Mouse (Mus musculus) ES-E14 (cell line): ENCODE results near the gene Strn. TPM values are rescaled to one million over a fixed set of nuclear protein-coding genes. Genes with fewer than 3 reads are reported as not detected.

Experiments
- DNase-seq: peaks from one replicate; pipeline ENCODE4 v3.0.0-alpha.2; 2013; ENCODE audit warnings: low read depth, low spot score
- H3K27ac ChIP-seq: 2 replicates; pipeline ENCODE4 v1.5.1; 2012; ENCODE audit warnings: low read depth, mild to moderate bottlenecking, low read length, moderate library complexity, mixed read lengths; ENCODE audit not compliant: poor library complexity, insufficient read depth, severe bottlenecking
- H3K36me3 ChIP-seq: 2 replicates; pipeline ENCODE4 v1.6.1; 2012; ENCODE audit warnings: mild to moderate bottlenecking, low read length, moderate library complexity, mixed read lengths; ENCODE audit not compliant: control insufficient read depth, poor library complexity, insufficient read depth, severe bottlenecking
- H3K4me1 ChIP-seq, 2 experiments: fragments of 150-350 bp in 1 of 2; sonication (generic) in 1 of 2; 2 replicates each; pipeline ENCODE4 v1.6.1; 2012; ENCODE audit warnings: low read length in 2 of 2, mild to moderate bottlenecking in 1 of 2, mixed read lengths in 1 of 2; ENCODE audit not compliant: control insufficient read depth in 2 of 2, insufficient read depth in 2 of 2, poor library complexity in 1 of 2
- H3K4me3 ChIP-seq, 2 experiments: fragments of 150-350 bp in 1 of 2; sonication (generic) in 1 of 2; 2 replicates each; pipeline ENCODE4 v1.5.1; 2012; ENCODE audit warnings: low read length in 2 of 2, low read depth in 1 of 2, mild to moderate bottlenecking in 1 of 2, mixed read lengths in 1 of 2; ENCODE audit not compliant: insufficient read depth in 1 of 2, poor library complexity in 1 of 2, severe bottlenecking in 1 of 2
- H3K9ac ChIP-seq: 2 replicates; pipeline ENCODE4 v1.6.1; 2012; ENCODE audit warnings: low read depth, mild to moderate bottlenecking, low read length, mixed read lengths; ENCODE audit not compliant: poor library complexity, insufficient read depth, severe bottlenecking
- H3K9me3 ChIP-seq: fragments of 150-350 bp; sonication (generic); 2 replicates; pipeline ENCODE4 v1.6.1; 2012; ENCODE audit warnings: low read depth, mild to moderate bottlenecking, low read length; ENCODE audit not compliant: control insufficient read depth, insufficient read depth
- CHD2 ChIP-seq: IDR thresholded peaks from 2 replicates; pipeline ENCODE4 v1.6.1; 2014; ENCODE audit warnings: mild to moderate bottlenecking, low read depth, low read length, inconsistent platforms
- HCFC1 ChIP-seq: IDR thresholded peaks from 2 replicates; pipeline ENCODE4 v1.6.1; 2012; ENCODE audit warnings: low read length, inconsistent platforms, borderline replicate concordance; ENCODE audit not compliant: insufficient read depth
- MAFK ChIP-seq: IDR thresholded peaks from 2 replicates; pipeline ENCODE4 v1.6.1; 2014; ENCODE audit warnings: mild to moderate bottlenecking, low read depth, low read length, inconsistent platforms; ENCODE audit not compliant: insufficient read depth
- ZC3H11A ChIP-seq: IDR thresholded peaks from 2 replicates; pipeline ENCODE4 v1.6.1; 2012; ENCODE audit warnings: low read depth, mild to moderate bottlenecking, inconsistent platforms, low read length, borderline replicate concordance
- ZNF384 ChIP-seq: IDR thresholded peaks from 2 replicates; pipeline ENCODE4 v1.6.1; 2012; ENCODE audit warnings: low read depth, low read length, inconsistent platforms
- in situ Hi-C, 2 experiments: fragments of 600-800 bp; cut with MboI; formaldehyde crosslinking; loops; one replicate each; pipeline ENCODE4 v1.15.1; 2025; ENCODE audit warnings: low sequenced_read_pairs in 2 of 2, inconsistent platforms in 1 of 2; ENCODE audit not compliant: unreplicated experiment in 2 of 2
- total RNA-seq: library from RNA; depleted of rRNA; stranded (reverse); fragments of 300-350 nt; gene quantifications from 2 replicates; pipeline ENCODE4 v1.2.3, GENCODE M21; 2012

Gene Strn
- total RNA-seq, 1 experiment, result 15.2 TPM

- Histone ChIP-seq H3K9me3 (no peaks in the 10 kb centered on the region), H3K9ac (no peak overlapping the region), H3K4me1 (no peaks in the 10 kb centered on the region), H3K4me3 (no peak overlapping the region), H3K36me3 (no peaks in the 10 kb centered on the region), H3K27ac (no peak overlapping the region)
- no peak for DNase-seq
- in situ Hi-C loops, result no loop called here
- TF ChIP-seq HCFC1, result no peak
- no peak for TF ChIP-seq CHD2
- no peak for TF ChIP-seq MAFK
- no peak for TF ChIP-seq ZNF384
- no peak for TF ChIP-seq ZC3H11A
Observed at GRCm38 (mm10) chr17:78614481-78614880, 122.5 kb downstream of the Strn start.

DNA sequence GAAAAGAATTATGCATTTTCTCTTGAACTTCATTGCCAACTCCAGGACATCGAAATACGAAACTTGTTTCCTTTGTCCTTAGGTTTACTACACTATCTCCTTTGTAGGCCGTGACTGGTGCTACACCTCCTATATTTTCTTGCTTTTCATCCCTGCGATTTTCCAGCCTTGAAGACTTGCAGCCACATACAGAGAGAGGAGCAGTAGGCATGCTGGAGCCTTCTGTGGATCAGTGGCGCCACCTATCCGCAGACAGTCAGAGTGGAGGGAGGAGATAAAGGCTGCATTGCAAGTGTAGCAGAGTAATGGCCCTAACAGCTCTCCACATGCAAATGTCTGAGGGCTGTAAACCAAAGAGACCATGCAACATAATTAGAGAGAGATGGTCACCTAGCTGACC is 125.9 kb downstream of the Strn start:
- DNase-seq, result no peak
- Histone ChIP-seq H3K9me3 (no peaks in the 10 kb centered on the region), H3K27ac (no peak overlapping the region), H3K4me3 (no peak overlapping the region), H3K36me3 (no peaks in the 10 kb centered on the region), H3K9ac (no peak overlapping the region), H3K4me1 (peaks cover 0 to 4% of the 10 kb centered on the region in 2 experiments; a peak in 1 of 4 replicates)
- TF ChIP-seq CHD2 (no peak), MAFK (no peak), ZC3H11A (0 out of 2 replicates have a peak, but pooled peaks have one; percentile 4), HCFC1 (no peak), ZNF384 (no peak)
- in situ Hi-C loops, result no loop called here

GRCm38 (mm10) chr17:78609191-78609855 is 127.7 kb downstream of the Strn start:
- no peak for TF ChIP-seq CHD2
- TF ChIP-seq ZNF384, result no peak
- no peak for TF ChIP-seq HCFC1
- TF ChIP-seq MAFK, result no peak
- no peak for TF ChIP-seq ZC3H11A
- Histone ChIP-seq H3K9ac (no peak overlapping the region), H3K9me3 (no peaks in the 10 kb centered on the region), H3K4me3 (no peak overlapping the region), H3K4me1 (peaks cover 0 to 4% of the 10 kb centered on the region in 2 experiments; a peak in 1 of 4 replicates), H3K27ac (no peak overlapping the region), H3K36me3 (no peaks in the 10 kb centered on the region)
- in situ Hi-C loops, result no loop called here
- no peak for DNase-seq

DNA sequence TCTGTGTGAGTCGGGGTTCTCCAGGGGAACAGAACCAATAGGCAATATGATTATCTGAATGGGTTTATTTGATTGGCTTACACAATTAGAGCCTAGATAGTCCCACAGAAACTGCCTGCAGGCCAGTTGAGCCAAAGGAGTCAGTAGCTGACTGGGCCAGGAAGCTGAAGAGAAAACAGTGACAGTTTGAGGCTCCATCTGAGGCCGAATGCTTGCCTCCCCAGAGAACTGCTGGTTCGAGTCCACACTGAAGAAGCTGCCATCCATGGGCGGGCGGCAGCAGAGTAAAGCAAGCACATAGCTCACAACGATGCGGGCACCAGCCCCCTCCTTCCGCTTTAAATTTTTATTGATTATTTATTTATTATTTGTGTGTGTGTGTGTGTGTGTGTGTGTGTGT is 128.3 kb downstream of the Strn start:
- in situ Hi-C loops, result no loop called here
- DNase-seq, result no peak
- TF ChIP-seq MAFK (no peak), CHD2 (no peak), ZC3H11A (no peak), ZNF384 (no peak), HCFC1 (no peak)
- no peaks in the 10 kb centered on the region for H3K36me3 ChIP-seq
- peaks cover 0 to 5% of the 10 kb centered on the region in 2 experiments; a peak in 1 of 4 replicates for H3K4me1 ChIP-seq
- no peaks in the 10 kb centered on the region for H3K9me3 ChIP-seq
- H3K27ac ChIP-seq, result no peak overlapping the region
- H3K4me3 ChIP-seq, result no peak overlapping the region
- no peak overlapping the region for H3K9ac ChIP-seq
